Mouse (Mus musculus): ENCODE results near the gene Id1.

Gene Id1

GRCm38 (mm10) chr2:152742435-152742834, 6.4 kb downstream of the Id1 start:
- no peak for DNase-seq (ENCODE audit: extremely low read depth, low read depth, low spot score)

DNA sequence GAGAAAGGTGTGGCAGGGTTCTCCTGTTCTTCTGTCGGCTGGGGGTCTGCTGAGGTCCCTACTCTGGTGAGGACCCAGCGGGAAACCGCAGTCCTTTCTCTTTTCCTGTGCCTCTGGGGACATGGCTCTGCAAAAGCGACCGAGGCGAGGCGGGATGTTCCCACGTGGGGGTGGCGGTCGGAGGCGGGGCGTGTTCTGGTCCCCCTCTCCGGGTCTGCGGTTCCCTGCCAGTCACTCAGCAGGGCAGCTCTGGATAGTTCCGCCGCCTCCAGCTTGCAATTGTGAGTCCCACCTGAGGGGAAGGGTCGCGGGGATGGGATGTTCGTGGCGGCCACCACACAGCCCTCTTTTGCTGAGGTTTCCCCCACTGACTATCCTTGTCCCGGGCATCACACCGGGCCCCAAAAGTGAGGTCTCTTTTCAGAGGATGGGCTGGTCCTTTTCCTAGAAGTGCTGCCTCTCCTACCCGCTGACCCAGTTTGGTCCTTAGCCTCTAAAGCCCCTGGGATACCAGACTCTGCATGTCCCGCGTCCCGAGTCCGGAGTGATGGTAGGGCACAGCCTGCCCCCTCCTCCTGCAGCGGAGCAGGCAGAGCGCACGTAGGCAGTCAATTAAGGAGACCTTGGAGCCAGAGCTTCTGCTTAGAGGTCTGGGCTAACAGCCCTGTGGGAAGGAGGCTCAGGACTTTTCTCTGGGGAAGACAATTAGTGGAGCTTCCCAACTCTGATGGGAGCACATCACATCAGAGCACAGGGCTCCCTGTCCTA, 18.1 kb downstream of the Id1 start, which contains the start of gene Cox4i2:
TSS of gene Cox4i2 (plus strand) at position 230 of the 768 bp plus-strand sequence.
- no peak for DNase-seq (ENCODE audit: extremely low read depth, low read depth, low spot score)

- DNase-seq (ENCODE audit: extremely low read depth, low read depth, low spot score): no peak
These were observed 20.7 kb downstream of the Id1 start for GRCm38 (mm10) chr2:152756474-152757393.

- no peak for DNase-seq (ENCODE audit: extremely low read depth, low read depth, low spot score)
These were observed 21.4 kb downstream of the Id1 start for GRCm38 (mm10) chr2:152757478-152757877.

DNA sequence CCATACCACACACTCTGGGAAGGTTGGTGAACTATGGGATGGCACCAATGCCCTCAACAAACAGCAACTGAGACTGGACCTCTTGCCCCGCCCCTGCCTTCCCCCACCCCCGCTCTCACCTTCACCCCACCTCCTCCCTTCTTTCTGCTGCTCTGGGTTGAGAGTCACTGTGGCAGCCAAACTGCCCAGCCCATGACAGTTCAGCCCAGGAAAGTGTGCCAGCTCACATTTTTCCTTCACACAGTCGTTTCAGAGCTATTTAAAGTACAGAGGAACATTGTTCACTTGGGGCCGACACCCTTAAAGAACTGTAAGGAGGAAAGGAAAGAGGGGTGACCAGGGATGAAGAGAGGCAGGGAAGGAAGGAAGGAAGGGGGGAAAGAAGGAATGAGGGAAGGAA, 22.3 kb downstream of the Id1 start:
- DNase-seq (ENCODE audit: extremely low read depth, low read depth, low spot score): no peak

GRCm38 (mm10) chr2:152763310-152763709, 27.3 kb downstream of the Id1 start:
- no peak for DNase-seq (ENCODE audit: extremely low read depth, low read depth, low spot score)

DNA sequence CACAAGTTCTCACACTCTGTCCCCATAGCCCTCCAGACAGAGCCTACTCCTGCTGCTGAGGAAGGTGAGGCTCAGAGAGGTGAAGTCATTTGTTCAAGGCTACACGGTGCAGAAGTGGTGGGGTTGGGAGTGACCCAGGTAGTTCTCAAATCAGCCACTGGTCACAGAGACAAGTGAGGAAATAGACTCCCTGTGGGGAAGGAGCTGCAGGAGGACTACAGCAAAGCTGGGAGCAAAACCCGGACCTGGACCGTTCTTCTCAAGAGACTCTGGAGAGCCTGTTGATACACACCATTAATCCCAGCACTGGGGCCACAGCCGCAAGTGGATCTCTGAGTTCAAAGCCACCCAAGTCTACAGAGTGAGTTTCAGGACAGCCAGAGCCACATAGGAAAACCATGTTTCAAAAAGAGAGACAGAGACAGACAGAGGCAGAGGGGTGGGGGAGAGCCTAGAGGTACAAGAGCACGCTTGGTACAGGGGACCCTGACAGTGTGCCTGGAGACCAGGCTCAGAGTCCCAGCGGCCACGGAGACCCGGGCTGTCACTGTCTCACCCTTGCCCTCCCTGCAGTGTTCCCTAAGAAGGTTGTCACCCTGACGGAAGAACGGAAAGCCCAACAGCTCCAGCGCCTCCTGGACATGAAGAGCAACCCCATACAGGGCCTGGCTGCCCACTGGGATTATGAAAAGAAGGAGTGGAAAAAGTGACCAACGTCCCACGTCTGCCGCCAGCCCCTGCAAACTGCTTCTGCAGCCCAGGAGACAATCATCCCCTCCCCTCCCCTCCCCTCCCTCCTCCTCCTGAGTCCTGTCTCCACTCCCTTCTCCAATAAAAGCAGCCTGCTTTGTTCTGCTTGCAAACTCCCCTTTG, 28.4 kb downstream of the Id1 start:
- DNase-seq (ENCODE audit: extremely low read depth, low read depth, low spot score): no peak

DNA sequence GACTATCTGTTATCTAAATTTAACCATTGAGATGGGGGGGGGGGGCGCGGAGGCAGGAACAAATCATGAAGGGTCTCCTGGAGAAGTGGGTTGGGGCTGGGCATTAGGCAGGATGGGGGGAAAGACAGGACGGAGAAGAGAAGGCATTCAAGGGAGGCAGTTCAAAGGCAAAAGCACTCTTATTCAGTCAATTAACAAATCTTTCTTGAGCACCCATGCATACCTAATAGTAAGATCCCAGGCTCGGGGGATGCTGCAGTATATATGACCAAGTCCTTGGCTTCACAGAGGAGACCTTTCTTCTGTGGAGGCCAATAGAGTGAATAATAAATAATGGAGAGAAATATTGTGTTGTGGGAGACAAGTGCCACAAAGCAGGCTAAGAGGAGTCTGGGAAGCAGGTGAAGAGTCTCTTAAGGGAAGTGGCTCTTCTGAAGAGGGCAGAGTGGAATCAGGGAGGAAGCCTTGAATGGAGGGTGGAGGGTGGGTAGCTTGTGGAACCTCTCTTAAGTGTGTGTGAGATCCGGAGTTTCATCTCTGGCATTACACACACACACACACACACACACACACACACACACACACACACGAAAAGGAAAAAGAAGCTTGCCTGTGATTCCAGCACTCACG, 29.1 kb downstream of the Id1 start:
- no peak for DNase-seq (ENCODE audit: extremely low read depth, low read depth, low spot score)

GRCm38 (mm10) chr2:152766387-152767123, 30.5 kb downstream of the Id1 start:
- no peak for DNase-seq (ENCODE audit: extremely low read depth, low read depth, low spot score)

DNA sequence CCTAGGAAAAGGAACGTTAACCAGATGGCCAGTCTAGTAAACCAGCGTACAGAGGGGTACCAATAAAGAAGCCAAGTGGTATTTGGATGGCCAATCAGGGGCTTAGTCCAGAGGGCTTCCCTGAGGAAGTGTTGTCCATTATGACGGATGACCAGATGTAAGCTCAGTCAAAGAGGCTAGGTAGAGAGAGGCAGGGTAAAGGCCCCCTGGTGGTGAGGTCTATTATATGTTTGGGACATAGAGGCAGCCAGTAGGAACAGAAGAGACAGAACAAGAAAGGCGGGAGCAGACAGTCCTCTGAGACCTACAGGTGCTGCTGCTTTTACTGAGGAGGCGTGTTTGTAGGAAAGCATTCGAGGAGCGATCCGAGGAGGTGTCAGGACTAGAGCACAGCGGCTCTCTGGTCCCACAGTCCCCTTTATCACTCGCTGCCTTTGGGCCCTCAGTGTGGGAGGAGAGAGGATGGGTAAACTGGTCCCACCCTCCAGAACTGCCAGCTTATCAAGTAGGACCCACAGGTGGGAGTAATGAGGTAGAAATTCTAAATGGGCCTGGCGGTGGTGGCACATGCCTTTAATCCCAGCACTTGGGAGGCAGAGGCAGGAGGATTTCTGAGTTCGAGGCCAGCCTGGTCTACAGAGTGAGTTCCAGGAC, 31.7 kb downstream of the Id1 start:
- DNase-seq (ENCODE audit: extremely low read depth, low read depth, low spot score): no peak

DNA sequence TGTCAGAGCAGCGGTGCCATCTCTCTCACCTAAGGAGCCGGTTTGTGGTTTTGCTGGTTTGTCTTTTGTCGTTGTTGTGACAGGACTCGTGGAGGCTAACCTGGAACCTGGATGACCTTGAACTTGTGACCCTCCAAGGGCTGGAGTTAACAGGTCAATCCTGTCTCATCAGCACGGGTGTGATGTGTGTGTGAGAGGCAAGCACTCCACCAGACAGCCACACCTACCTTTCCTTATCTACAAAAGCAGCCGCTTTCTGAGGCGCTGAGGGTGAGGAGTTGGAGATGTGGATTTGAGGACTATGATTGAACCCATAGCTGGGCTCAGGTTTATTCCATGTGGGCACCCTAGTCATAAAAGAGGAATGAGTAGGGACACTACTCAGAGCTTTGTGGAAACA, 33.6 kb downstream of the Id1 start:
- no peak for DNase-seq (ENCODE audit: extremely low read depth, low read depth, low spot score)

DNA sequence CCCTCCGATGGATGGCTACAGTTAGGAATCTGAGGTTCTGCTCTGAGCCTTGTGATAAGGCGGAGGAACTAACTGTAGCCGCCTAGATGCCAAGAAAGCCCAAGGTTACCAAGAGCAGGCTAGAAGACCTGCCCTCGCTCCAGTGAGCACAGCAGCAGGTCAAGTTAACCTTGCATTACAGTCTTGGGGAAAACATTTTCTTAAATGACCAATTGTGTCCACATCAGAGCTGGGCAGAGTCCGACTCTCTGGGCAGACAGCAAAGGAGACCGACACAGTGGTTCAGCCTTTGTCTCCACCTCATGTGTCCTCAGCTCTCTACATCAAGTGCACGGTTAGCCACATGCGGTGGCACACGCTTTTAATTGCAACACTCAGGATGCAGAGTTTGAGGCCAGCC, 35.5 kb downstream of the Id1 start:
- DNase-seq (ENCODE audit: extremely low read depth, low read depth, low spot score): no peak

DNA sequence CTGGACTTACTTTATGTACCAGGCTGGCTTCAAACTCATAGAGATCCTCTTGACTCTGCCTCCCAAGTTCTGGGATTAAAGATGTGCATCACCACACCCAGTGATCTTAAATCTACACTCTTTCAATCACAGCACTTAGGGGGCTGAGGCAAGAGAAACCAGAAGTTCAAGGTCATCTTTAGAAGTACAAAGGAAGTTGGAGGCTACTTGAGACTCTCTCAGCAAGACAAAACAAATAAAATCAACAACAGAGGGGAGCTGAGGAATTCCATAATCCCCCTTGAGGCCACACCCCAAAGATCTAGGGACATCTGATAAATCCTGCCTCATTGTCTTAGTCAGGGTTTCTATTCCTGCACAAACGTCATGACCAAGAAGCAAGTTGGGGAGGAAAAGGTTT, 36.2 kb downstream of the Id1 start:
- no peak for DNase-seq (ENCODE audit: extremely low read depth, low read depth, low spot score)

DNA sequence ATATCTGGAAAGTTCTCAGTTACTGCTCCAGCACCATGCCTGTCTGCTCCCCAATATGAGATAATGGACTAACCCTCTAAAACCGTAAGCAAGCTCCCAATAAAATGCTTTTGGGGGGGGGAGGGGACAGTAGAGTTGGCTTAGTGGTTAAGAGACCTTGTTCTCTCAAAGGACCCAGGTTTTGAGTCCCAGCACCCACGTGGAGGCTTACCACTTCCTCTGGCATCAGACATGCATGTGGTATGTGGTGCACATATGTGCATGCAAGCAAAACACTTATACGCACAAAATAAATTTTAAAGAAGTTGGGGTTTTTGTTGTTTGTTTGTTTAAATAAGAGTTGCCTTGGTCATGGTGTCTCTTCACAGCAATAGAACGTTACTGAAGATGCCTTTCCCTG, 39.3 kb downstream of the Id1 start:
- DNase-seq (ENCODE audit: extremely low read depth, low read depth, low spot score): no peak

DNA sequence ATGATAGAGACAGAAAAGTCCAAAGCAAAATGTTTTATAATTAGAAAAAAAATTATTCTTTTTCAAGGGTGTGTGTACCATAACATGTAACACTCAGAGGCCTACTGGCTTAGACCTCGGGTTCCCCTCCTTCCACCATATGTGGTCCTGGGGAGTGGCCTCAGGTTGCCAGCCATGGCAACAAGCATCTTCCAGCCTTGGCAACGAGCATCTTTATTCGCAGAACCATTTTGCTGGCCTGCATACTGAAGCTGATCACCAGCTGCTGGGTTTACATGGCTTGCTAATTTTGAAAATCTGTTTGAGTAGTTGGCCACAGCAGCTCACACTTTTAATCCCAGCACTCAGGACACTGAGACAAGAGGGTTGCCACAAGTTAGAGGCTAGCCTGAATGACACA, 40.0 kb downstream of the Id1 start:
- DNase-seq (ENCODE audit: extremely low read depth, low read depth, low spot score): no peak

GRCm38 (mm10) chr2:152776435-152776834, 40.4 kb downstream of the Id1 start:
- DNase-seq (ENCODE audit: extremely low read depth, low read depth, low spot score): no peak

DNA sequence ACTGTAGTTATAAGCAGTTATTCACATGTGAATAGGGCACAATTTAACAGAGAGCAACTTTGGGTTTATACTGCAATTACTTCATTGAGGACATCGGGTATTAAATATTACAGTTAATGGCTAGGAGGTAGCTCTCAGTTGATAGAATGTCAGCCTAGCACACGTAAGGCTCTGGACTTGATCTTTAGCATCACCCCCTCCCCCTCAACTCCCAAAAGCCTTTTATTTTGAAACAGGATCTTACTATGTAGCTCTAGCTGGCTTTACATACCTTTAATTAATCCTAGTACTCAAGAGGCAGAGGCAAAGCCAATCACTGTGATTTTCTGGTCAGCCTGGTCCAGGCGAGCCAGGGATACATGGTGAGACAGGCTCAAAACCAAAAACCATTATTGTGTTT, 41.0 kb downstream of the Id1 start:
- no peak for DNase-seq (ENCODE audit: extremely low read depth, low read depth, low spot score)

DNA sequence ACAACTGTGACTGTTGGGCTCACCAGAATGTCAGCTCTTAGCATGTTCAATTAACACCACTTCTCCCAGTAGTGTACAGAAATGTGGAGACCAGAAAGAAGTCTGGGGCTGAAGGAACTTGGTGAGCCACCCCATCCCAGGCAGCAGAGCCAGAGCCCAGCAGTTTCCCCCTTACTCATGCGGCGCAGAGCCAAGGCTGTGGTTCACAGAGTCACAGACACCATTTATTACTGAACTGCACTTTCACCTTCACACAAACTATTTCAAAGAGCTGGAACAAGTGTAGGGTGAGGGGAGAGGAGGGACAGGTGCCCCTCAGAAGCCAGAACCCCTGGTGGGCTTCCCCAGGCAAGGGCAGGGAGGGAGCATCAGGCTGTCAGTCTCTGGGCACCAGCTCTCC, 44.4 kb downstream of the Id1 start:
- no peak for DNase-seq (ENCODE audit: extremely low read depth, low read depth, low spot score)

GRCm38 (mm10) chr2:152781031-152781711, 45.1 kb downstream of the Id1 start:
- no peak for DNase-seq (ENCODE audit: extremely low read depth, low read depth, low spot score)

Measured in fat pad, adult 2 months (tissue).